In the genomic region with DNA sequence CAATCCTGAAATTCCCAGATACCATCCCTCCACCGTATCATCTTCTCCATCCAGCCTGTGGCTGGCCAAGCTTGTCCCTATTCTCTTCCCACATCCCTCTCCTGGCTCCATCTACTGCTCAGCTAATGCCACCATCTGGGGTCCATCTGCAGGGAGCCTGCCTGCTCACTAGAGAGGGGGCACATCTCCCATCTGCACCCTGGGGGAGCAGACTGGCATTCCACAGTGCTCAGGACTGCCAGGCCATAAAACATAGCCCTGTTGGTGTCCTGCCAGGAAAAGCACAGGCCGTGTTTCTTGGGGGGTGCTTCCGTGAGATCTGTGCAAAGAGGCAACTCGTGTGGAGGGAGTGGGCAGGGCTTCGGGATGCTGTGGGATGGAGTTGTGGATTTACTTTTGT, we compare ENCODE assay signal across 10 mouse cellular contexts.
DNase-seq lines count a peak whose midpoint lies in the region; ATAC-seq lines count a peak whose summit lies in the region.
"Had no signal": no experiment of that assay in that cellular context is flagged by ENCODE, and none has a peak within 500 bp of the region (broad histone marks: within the 10 kb centered on the region; RNA-seq: fewer than 3 reads in every experiment).

No protein-coding gene starts in this region.

- peaks cover 19% of the 10 kb centered on the region for H3K4me1 ChIP-seq in forebrain, embryonic 16.5 days (replicated peaks; ENCODE audit: control insufficient read depth, insufficient read depth, low read length)
- no peaks in the 10 kb centered on the region for H3K4me1 ChIP-seq in heart, embryonic 10.5 days

- H3K27me3 ChIP-seq in forebrain, embryonic 16.5 days (replicated peaks; ENCODE audit: control insufficient read depth, insufficient read depth, low read length): no peaks in the 10 kb centered on the region
- peaks cover 30% of the 10 kb centered on the region for H3K27me3 ChIP-seq in heart, embryonic 10.5 days (ENCODE audit: insufficient read depth, poor library complexity, severe bottlenecking)

- WGBS in forebrain, embryonic 16.5 days: 47% methylated on average over 5 of the region's 5 CpGs
- 75% methylated on average over 5 of the region's 5 CpGs for WGBS in heart, embryonic 10.5 days

- no peak overlapping the region for H3K4me3 ChIP-seq in forebrain, embryonic 16.5 days (replicated peaks; ENCODE audit: low read length)
- H3K4me3 ChIP-seq in heart, embryonic 10.5 days: no peak overlapping the region

- H3K9ac ChIP-seq in forebrain, embryonic 16.5 days (replicated peaks; ENCODE audit: low read depth, low read length): no peak overlapping the region

- H3K9me3 ChIP-seq in forebrain, embryonic 16.5 days (ENCODE audit: control insufficient read depth, low read length): no peaks in the 10 kb centered on the region
- no peaks in the 10 kb centered on the region for H3K9me3 ChIP-seq in heart, embryonic 10.5 days

- DNase-seq in cerebellum, postnatal 36 days: peak; percentile 14 to 17
- DNase-seq in cerebellum, adult 11 months: no peak
- DNase-seq in layer of hippocampus, adult 9-11 months: peak; percentile 80
- DNase-seq in right cerebral cortex, postnatal 10 days (ENCODE audit: low spot score in 2 of 2): peak; percentile 67 to 83
- DNase-seq in heart, embryonic 10.5 days (ENCODE audit: low spot score): no peak
- DNase-seq in heart, postnatal 4 days: no peak
- DNase-seq: embryo, embryonic 11 days; kidney, adult 8-10 months had no signal

- no peak overlapping the region for H3K4me2 ChIP-seq in forebrain, embryonic 16.5 days (ENCODE audit: low read length)

- no peak overlapping the region for H3K27ac ChIP-seq in forebrain, embryonic 16.5 days (ENCODE audit: low read length)
- H3K27ac ChIP-seq in heart, embryonic 10.5 days: no peak overlapping the region

- H3K36me3 ChIP-seq in forebrain, embryonic 16.5 days (ENCODE audit: control insufficient read depth, insufficient read depth): no peaks in the 10 kb centered on the region
- no peaks in the 10 kb centered on the region for H3K36me3 ChIP-seq in heart, embryonic 10.5 days

- peak; percentile 75 for ATAC-seq in forebrain, embryonic 16.5 days
- no peak for ATAC-seq in inflammation-experienced regulatory T-cells, adult 6 months

Comparison
In these comparisons a context has a peak if more than half of its experiments do, and no peak if none do; other contexts are left out.
1. DNase-seq: peak in cerebellum, postnatal 36 days (2 of 2), layer of hippocampus, adult 9-11 months (single experiment) and right cerebral cortex, postnatal 10 days (2 of 2); none in cerebellum, adult 11 months (single experiment), heart, embryonic 10.5 days (single experiment) and heart, postnatal 4 days (single experiment).